Mouse (Mus musculus): ENCODE measurements around the gene Nsg2.

The Nsg2 gene

DNA sequence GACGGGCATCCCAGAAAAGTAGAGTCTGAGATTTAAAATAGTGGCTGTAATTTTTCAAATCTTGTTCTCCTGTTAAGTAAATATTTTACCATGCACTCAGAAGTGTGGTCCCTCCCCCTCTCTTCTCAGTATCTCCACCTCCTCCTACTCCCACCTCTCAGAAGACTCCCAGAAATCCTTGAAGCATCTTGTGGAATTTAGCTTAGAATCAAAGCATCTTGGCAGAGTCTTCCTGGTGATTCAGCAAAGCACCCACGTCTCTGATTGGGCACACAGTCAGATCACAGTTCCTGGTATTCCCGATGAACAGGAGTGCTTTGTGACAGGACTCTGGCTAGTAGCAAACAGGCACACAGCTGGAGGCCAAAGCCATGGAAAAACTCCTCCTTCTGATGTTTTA lies 83.2 kb downstream of the Nsg2 start:
- DNase-seq (ENCODE audit: low spot score in 2 of 2), result no peak

DNA sequence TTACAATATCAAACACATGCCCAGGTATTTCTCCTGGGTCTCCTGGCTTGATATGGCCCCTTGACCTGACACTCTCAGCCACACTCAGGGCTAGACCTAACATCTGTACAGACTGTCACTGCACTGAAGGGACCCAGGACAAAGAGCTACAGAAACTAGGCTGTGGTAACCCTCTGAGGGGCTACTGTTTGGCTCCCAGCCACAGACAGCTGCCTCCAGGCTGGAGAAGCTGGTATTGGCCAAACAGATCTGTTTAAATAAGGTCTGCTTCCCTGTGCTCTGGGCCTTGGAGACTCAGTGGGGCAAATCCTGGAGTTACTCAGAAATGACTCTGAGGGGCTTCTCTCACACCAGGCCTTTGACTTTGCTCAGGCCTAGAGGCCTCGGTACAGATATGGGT lies 86.3 kb downstream of the Nsg2 start:
- DNase-seq (ENCODE audit: low spot score in 2 of 2), result no peak

DNA sequence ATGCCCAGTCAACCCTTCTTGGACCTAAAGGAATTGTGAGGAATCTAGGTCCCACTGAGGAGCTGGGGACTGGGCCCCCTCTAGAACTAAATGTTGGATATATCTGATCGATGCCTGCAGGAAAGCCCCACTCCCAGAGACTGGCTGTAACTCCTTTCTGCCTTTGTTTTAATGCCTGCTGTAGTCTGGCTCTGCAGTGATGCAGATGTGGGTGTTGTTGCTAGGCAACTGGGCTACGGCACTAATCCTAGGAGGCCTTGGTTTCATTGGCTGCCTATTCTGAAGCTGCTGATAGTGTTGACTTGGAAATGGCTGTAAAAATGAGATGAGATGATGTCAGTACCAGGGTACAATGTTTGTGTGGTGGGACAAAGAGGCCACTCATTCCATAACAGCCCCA lies 87.1 kb downstream of the Nsg2 start:
- peak; percentile 76 to 84 for DNase-seq (ENCODE audit: low spot score in 2 of 2)

DNA sequence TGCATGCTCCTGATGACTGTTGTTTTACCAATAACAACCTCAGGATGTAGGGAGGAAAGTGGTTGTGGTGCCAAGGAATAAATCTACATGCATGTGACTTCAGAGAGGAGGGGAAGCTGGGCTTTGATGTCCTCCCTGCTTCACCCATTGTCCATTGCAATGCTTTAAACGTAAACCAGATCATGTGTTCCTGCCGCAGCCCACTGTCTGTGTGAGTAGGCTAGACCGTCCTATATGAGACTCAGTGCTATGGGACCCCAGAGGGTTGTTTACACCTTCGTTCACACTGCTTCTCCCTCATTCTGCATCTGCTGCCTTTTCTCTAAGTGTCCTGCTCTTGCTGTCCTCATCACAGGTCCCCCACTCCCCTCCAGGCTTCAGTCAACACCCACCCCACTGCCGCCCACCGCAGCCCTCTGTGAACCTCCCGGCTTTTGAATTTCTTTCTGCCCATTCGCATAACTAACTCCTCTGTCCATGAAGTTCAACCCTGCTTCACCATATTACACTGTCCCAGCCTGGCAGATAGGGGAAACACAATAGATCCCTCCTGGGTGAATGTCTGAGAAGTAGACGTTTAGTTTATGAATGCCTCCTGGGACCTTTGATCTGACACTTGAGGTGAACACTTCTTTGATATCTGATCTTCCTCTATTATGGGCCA lies 87.6 kb downstream of the Nsg2 start:
- DNase-seq (ENCODE audit: low spot score in 2 of 2), result no peak

DNA sequence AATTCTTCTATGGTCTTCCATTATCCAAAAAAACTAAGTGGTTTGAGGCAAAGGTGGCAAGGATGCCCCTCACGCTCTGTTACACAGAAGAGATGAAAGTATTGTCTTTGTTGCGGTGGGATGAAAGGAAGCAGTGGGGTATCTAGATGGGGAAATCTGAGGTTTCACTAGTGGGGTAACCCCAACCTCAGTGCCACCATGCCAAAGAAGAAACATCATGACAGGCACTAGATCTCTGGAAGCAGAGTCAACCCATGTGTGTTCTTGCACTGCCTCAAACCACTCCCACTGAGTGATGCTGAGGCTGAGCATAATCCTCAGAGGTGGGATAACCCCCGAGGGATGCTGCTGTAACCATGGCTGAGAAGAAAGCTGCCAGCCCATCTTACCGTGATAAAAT lies 95.5 kb downstream of the Nsg2 start:
- no peak for DNase-seq (ENCODE audit: low spot score in 2 of 2)

DNA sequence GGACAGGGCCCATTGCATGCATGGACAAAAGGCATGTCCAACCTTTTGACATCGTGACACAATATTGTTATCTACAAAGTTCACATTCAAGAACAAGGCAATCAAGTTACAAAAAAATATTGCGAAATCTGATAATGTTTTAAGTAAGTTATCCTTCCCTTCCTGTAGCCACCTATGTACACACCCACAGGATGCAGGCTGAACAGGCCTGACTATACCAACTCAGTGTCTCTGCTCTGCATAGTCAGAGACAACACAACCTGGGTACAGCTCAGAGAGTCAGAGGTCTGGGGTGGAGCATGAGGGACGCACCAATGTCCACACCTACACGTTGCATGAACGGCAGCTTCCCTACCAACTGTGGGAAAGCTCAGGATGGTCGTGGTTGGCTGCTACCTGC lies 96.1 kb downstream of the Nsg2 start:
- DNase-seq (ENCODE audit: low spot score in 2 of 2), result no peak

DNA sequence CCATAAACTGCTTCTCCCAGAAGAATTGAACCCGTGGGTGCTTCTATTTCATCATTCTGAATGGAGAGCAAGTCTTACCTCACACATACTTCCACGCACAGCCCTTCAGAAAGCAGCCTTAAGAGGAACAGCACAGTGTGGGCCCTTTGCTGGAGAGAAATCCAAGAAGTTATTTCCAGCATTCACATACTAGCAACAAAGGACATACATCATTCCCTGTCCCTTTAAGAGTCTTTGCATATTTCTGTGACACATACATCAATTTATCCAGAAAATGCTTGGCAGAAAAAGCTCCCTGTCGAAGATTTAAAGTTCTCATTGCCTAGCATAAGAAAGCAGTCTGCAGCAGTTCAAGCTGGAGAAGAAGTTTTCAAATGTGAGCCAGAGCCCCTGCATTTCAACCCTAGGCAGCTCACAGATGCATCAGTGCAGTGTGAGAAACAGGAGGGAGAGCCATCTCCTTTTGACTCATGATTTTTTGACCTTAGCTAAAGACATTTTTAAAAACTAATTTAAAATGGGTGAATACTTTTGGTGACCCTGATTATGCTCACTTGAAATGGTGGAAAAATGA lies 100.9 kb downstream of the Nsg2 start:
- no peak for DNase-seq (ENCODE audit: low spot score in 2 of 2)

DNA sequence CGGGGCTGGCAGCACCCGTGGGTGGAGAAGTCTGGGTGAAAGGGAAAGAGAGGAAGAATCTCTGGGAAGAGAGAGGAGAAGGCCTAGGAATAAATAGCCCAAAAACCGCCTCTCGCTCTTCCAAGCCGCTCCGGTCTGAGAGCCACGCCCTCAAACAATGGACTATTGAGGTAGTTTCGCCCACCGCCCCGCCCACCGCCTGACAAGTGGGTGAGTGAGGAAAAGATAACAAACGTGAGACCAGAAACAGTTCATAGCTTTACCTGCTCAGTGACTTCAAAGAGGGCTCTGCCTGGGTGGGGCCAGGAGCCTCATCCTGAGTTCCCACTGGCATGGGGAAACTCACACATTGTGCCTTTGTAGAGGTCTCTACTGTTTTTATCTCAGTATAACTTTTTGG lies 102.7 kb downstream of the Nsg2 start:
- DNase-seq (ENCODE audit: low spot score in 2 of 2), result no peak

DNA sequence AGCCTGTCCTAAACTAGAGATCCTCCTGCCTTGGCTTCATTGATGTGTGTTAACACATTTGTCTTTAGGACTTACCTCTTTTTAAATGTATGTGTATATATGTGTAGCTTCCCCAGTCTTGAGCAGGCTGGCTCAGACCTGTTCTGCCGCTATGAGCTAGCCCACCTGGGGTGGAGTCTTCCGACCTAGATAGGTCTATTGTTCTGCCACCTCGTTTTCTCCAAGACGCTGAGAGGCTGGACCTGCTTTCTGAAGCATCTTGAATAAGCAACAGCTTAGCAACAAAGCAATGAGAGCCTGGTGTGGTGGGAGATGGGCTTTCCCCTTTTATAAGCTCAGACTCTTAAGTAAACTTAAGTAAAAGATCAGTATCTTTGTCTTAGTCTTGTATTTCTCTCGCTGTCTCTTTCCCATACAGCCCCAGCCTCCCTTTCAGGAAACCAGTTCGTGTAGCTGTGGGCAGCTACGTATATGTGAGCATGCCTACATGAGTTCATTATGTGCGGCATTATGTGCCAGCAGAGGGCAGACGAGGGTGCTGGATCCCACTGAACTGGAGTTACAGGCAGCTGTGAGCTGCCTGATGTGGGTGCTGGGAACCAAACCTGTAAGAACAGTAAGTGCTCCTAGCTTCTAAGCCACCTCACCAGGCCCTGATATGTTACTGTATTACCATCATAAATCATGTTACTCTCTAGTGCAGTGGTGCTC lies 104.3 kb downstream of the Nsg2 start:
- no peak for DNase-seq (ENCODE audit: low spot score in 2 of 2)

DNA sequence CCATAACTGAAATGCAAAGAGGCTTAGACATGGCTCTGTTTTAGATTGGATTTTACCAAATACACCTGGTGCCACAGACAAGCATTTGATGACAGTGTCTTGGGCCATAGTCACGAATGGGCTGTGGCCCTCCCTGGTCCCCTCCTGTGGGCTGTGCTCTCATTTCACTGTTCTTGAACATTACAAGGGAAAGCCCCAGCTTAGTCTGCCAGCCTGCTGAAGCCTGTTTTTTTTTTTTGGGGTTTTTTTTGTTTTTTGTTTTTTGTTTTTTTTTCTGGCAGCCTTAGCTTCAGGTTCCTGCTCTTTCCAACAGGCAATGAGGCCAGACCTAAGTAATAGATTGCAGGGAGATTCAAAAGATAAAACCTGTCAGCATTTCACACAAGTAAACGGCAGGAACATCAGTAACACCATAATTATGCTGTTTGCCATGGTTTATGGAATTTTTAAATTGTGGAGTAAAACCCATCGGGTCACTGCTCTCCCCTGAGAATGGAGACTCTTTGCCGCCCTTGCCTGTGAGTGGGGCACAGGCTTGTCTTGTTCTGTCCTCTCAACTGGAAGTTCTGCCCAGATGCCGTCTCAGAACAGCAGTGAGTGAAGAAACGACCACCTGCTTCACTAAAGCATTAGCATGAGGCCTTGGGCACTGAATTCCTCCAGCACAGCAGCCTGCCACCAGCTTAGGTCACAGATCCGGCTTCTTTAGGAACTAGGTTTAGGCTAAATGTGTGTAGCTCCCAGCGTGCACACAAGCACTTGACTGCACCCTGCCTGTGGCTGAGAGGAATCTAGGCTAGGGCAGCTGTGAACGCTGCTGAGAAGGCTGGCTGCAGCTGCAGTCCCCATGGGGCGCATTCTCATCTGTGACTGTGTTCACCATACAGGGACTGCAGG lies 105.7 kb downstream of the Nsg2 start:
- no peak for DNase-seq (ENCODE audit: low spot score in 2 of 2)

DNA sequence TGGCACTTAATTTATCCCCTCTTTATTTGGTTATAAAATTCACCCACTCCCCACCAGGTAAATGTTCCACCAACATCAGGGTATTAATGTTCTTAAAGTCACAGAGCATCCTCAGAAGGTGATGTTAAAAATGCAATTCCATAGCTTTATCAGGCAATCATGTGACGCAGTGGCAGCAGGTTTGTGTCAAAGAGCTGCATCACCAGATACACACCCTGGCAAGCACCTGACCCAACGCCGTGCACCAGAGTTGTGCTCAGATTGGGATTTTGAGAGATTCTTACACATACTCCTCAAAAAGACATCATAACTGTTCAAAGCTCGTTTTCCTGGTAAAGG lies 106.4 kb downstream of the Nsg2 start:
- DNase-seq (ENCODE audit: low spot score in 2 of 2), result no peak

DNA sequence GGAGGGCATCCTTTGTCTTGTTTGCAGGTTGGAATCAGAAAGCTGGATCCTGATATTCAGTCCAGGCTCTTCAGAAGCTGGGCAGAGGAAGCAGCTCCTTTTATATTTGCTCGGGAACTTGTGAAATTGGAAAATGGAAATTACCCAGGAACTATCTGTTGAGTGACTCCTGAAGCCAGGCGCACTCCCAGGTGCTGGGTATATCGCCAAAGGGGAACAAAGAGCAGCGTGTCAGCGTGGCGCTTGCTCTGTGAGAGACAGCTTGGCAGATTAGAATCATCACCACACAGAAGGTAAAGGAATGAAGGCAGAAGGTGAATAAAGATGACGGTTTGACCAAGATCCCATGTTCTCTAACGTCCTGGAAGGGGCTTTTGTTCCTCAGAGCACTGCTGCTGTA lies 108.2 kb downstream of the Nsg2 start:
- no peak for DNase-seq (ENCODE audit: low spot score in 2 of 2)

All from frontal cortex, postnatal 10 days (tissue).